Mouse (Mus musculus): ENCODE results near the gene Rassf8. TPM values are rescaled to one million over a fixed set of nuclear protein-coding genes. Genes with fewer than 3 reads are reported as not detected.

The Rassf8 gene
- polyA plus RNA-seq, 1 experiment from 2014 or later: 13.6 TPM

DNA sequence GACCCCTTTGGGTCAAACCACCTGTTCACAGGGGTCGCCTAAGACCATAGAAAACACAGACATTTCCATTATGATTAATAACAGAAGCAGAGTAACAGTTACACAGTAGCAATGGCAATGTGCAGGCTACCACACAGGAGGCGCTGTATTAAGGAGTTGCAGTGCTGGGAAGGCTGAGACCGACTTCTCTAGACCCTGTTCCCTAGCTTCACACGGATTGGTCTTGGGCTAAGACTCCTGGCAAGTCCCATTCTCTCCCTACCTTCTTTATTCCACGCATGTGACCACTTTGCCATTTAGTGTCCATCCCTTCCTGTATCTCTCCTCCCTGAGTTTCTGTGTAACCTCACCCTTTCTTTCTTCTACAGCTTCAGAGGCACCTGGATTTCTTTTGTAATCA is 19.6 kb upstream of the Rassf8 start:
- no peak for ATAC-seq (ENCODE audit: insufficient number of reproducible peaks, low FRiP score, low TSS enrichment, low read depth)
- Histone ChIP-seq H3K27ac (no peak overlapping the region), H3K4me3 (no peak overlapping the region), H3K36me3 (no peaks in the 10 kb centered on the region), H3K4me2 (no peak overlapping the region), H3K27me3 (no peaks in the 10 kb centered on the region), H3K9ac (no peak overlapping the region), H3K9me3 (no peaks in the 10 kb centered on the region), H3K4me1 (peaks cover 2% of the 10 kb centered on the region; the same call in 1 of the 2 replicates)
- WGBS: 51% methylated on average over 5 of the region's 5 CpGs

GRCm38 (mm10) chr6:145732868-145733267 is 13.7 kb upstream of the Rassf8 start:
- Histone ChIP-seq H3K4me1 (peaks cover 32% of the 10 kb centered on the region), H3K4me2 (no peak overlapping the region), H3K27me3 (no peaks in the 10 kb centered on the region), H3K4me3 (no peak overlapping the region), H3K9me3 (no peaks in the 10 kb centered on the region), H3K36me3 (no peaks in the 10 kb centered on the region), H3K9ac (no peak overlapping the region), H3K27ac (no peak overlapping the region)
- WGBS: 45% methylated on average over 5 of the region's 5 CpGs
- no peak for ATAC-seq (ENCODE audit: insufficient number of reproducible peaks, low FRiP score, low TSS enrichment, low read depth)

- Histone ChIP-seq H3K9me3 (no peaks in the 10 kb centered on the region), H3K27ac (no peak overlapping the region), H3K4me1 (peaks cover 36% of the 10 kb centered on the region), H3K4me2 (no peak overlapping the region), H3K4me3 (no peak overlapping the region), H3K36me3 (no peaks in the 10 kb centered on the region), H3K9ac (no peak overlapping the region), H3K27me3 (no peaks in the 10 kb centered on the region)
- 57% methylated on average over 4 of the region's 4 CpGs for WGBS
- ATAC-seq (ENCODE audit: insufficient number of reproducible peaks, low FRiP score, low TSS enrichment, low read depth): no peak
These were observed 13.3 kb upstream of the Rassf8 start for GRCm38 (mm10) chr6:145733276-145733675.

GRCm38 (mm10) chr6:145733911-145734310 is 12.6 kb upstream of the Rassf8 start:
- H3K9ac ChIP-seq: no peak overlapping the region
- no peaks in the 10 kb centered on the region for H3K9me3 ChIP-seq
- ATAC-seq (ENCODE audit: insufficient number of reproducible peaks, low FRiP score, low TSS enrichment, low read depth): no peak
- no peak overlapping the region for H3K4me2 ChIP-seq
- H3K36me3 ChIP-seq: no peaks in the 10 kb centered on the region
- no peaks in the 10 kb centered on the region for H3K27me3 ChIP-seq
- WGBS: 60% methylated on average over 5 of the region's 5 CpGs
- H3K4me3 ChIP-seq: no peak overlapping the region
- peaks cover 36% of the 10 kb centered on the region for H3K4me1 ChIP-seq
- no peak overlapping the region for H3K27ac ChIP-seq

- Histone ChIP-seq H3K4me1 (peaks cover 36% of the 10 kb centered on the region), H3K36me3 (no peaks in the 10 kb centered on the region), H3K27ac (0 out of 2 replicates have a peak overlapping the region, but pooled peaks have one; percentile 27), H3K27me3 (no peaks in the 10 kb centered on the region), H3K9me3 (no peaks in the 10 kb centered on the region), H3K4me3 (no peak overlapping the region), H3K9ac (no peak overlapping the region), H3K4me2 (no peak overlapping the region)
- no peak for ATAC-seq (ENCODE audit: insufficient number of reproducible peaks, low FRiP score, low TSS enrichment, low read depth)
- WGBS: 43% methylated on average over 2 of the region's 2 CpGs
These were observed 10.4 kb upstream of the Rassf8 start for GRCm38 (mm10) chr6:145736099-145736498.

- H3K4me3 ChIP-seq: no peak overlapping the region
- WGBS: 49% methylated on average over 6 of the region's 6 CpGs
- H3K27me3 ChIP-seq: no peaks in the 10 kb centered on the region
- no peaks in the 10 kb centered on the region for H3K9me3 ChIP-seq
- H3K36me3 ChIP-seq: no peaks in the 10 kb centered on the region
- no peak for ATAC-seq (ENCODE audit: insufficient number of reproducible peaks, low FRiP score, low TSS enrichment, low read depth)
- no peak overlapping the region for H3K4me2 ChIP-seq
- no peak overlapping the region for H3K27ac ChIP-seq
- H3K4me1 ChIP-seq: peaks cover 26% of the 10 kb centered on the region; the same call in 1 of the 2 replicates
- H3K9ac ChIP-seq: no peak overlapping the region
These were observed 7.3 kb upstream of the Rassf8 start for GRCm38 (mm10) chr6:145739231-145739630.

- H3K9ac ChIP-seq: no peak overlapping the region
- no peak overlapping the region for H3K4me3 ChIP-seq
- WGBS: 84% methylated on average over 3 of the region's 3 CpGs
- no peak for ATAC-seq (ENCODE audit: insufficient number of reproducible peaks, low FRiP score, low TSS enrichment, low read depth)
- H3K9me3 ChIP-seq: no peaks in the 10 kb centered on the region
- no peak overlapping the region for H3K4me2 ChIP-seq
- peaks cover 20% of the 10 kb centered on the region; the same call in 1 of the 2 replicates for H3K4me1 ChIP-seq
- H3K27ac ChIP-seq: no peak overlapping the region
- no peaks in the 10 kb centered on the region for H3K36me3 ChIP-seq
- no peaks in the 10 kb centered on the region for H3K27me3 ChIP-seq
These were observed 6.5 kb upstream of the Rassf8 start for GRCm38 (mm10) chr6:145740011-145740410.

DNA sequence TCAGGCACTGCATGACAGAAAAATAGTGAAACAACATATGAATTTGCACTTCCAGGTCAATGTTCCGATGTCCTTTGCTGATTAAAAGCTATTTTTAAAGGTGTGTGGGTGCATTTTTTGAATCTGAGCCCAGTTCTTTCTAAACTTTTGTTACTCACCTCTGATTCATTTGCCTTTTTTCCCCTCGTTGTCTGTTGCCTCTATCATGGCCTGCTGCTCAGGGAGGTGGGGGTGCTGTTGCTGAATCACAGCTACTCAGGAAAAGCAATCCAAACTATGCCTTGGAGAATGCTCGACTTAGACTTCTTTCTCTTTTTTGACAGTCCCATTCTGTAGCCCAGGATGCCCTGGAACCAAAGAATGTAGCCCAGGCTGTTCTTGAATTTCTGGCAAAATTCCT is 1.3 kb upstream of the Rassf8 start:
- H3K4me3 ChIP-seq: no peak overlapping the region
- 0 out of 2 replicates have a peak overlapping the region, but pooled peaks have one; percentile 30 for H3K27ac ChIP-seq
- ATAC-seq (ENCODE audit: insufficient number of reproducible peaks, low FRiP score, low TSS enrichment, low read depth): no peak
- H3K9me3 ChIP-seq: no peaks in the 10 kb centered on the region
- 37% methylated on average over 3 of the region's 3 CpGs for WGBS
- no peaks in the 10 kb centered on the region; the same call in 1 of the 2 replicates for H3K36me3 ChIP-seq
- H3K4me2 ChIP-seq: no peak overlapping the region
- no peak overlapping the region for H3K9ac ChIP-seq
- H3K4me1 ChIP-seq: peaks cover 16% of the 10 kb centered on the region
- H3K27me3 ChIP-seq: no peaks in the 10 kb centered on the region

DNA sequence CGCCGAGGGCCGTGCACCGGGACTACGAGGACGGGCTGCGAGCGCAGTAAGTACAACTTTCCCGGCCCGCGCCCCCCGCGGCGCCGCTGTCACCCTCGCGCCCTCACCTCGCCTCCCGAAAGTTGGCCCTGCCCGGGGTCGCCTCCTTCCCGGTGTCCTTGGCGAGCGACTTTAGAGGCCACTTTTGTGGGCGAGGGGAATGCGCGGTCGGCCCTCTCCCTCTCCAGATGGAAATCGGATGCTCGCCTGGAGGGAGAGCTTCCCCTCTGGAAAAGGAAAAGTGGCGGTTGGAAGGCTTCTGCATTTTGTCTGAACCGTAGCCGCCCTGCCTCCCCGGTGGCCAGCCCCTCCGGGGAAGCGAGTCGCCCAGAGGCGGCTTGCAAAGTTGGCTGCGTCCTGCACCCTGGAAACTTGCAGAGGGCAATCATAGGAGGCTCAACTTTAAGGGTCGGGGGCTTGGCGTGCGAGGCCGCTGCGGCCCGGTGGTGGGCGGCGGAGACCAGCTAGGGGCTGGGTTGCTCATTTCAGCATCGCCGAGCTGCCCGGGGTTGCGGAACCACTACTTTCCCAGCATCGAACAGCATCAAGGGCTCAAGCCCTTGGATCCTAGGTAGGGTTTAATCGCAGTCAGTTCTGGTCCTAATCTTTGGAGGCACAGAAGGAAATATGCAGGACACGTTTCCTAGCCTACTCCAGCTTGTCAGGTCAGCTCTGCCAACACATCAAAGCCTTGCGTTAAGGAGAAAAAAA is 548 bp downstream of the Rassf8 start:
- WGBS: under 1% methylated on average over 55 of the region's 55 CpGs
- no peak for ATAC-seq (ENCODE audit: insufficient number of reproducible peaks, low FRiP score, low TSS enrichment, low read depth)

DNA sequence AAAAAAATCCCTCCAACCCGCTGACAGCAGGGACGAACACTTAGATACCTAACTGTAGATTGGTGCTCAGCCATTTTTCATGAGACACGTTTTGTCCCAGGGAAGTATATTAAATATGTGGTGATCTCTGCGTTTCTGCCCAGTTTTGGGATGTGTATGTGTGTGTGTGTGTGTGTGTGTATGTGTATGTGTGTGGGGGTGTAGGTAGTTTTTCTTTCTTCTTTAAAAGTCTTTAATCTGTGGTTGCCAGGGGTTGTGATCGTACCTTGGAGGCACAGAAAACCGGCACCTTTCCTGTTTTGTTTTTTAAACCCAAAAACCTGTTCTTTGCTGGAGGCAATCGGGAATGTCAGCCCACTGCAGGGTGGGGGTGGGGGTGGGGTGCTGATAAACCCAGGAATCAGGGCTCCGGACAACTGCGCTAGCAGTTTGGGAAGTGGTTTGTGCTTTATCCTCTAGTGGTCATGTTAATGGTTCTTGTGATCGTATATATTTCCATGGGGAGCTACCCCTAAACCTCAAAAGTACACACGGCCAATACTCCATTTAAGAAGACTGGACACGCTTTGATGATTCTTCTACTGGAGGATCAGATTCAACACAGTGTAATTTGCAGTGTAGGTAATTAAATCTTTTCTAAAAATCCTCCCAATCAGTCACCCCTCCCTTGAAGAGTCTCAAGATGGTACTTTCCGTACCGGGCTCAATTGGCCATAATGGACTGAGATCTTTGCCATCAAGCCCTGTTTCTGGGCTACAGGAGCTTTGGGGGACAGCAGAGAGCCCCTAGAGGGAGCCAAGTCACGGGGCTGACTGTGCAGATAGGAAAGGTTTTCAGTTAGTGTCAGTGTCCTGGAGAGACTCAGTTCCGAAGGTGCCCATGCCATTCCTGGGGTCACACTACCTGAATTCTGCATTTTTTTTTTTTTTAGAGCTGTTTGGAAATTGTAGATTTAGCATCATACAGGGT is 1.4 kb downstream of the Rassf8 start:
- Histone ChIP-seq H3K4me1 (peaks cover 22% of the 10 kb centered on the region), H3K27me3 (no peaks in the 10 kb centered on the region), H3K4me2 (peak overlapping the region; percentile 76), H3K9me3 (no peaks in the 10 kb centered on the region), H3K27ac (peak overlapping the region; percentile 95), H3K36me3 (peaks cover 10% of the 10 kb centered on the region), H3K9ac (peak overlapping the region; percentile 87), H3K4me3 (peak overlapping the region; percentile 74)
- WGBS: 8% methylated on average over 16 of the region's 16 CpGs
- ATAC-seq (ENCODE audit: insufficient number of reproducible peaks, low FRiP score, low TSS enrichment, low read depth): no peak

More for the DNA sequence above, 548 bp downstream of the Rassf8 start:
- peak overlapping the region; percentile 76 for H3K4me2 ChIP-seq
- H3K27ac ChIP-seq: peak overlapping the region; percentile 95
- peak overlapping the region; percentile 74 for H3K4me3 ChIP-seq
- H3K9ac ChIP-seq: peak overlapping the region; percentile 87
- H3K36me3 ChIP-seq: peaks cover 7% of the 10 kb centered on the region
- H3K4me1 ChIP-seq: peaks cover 16% of the 10 kb centered on the region
- H3K27me3 ChIP-seq: no peaks in the 10 kb centered on the region
- H3K9me3 ChIP-seq: no peaks in the 10 kb centered on the region

GRCm38 (mm10) chr6:145750394-145750793 is 3.8 kb downstream of the Rassf8 start:
- Histone ChIP-seq H3K9ac (no peak overlapping the region), H3K27ac (no peak overlapping the region), H3K9me3 (no peaks in the 10 kb centered on the region), H3K4me3 (no peak overlapping the region), H3K4me1 (peaks cover 26% of the 10 kb centered on the region), H3K36me3 (peaks cover 10% of the 10 kb centered on the region), H3K27me3 (no peaks in the 10 kb centered on the region), H3K4me2 (no peak overlapping the region)
- no peak for ATAC-seq (ENCODE audit: insufficient number of reproducible peaks, low FRiP score, low TSS enrichment, low read depth)
- WGBS: 69% methylated on average over 3 of the region's 3 CpGs

DNA sequence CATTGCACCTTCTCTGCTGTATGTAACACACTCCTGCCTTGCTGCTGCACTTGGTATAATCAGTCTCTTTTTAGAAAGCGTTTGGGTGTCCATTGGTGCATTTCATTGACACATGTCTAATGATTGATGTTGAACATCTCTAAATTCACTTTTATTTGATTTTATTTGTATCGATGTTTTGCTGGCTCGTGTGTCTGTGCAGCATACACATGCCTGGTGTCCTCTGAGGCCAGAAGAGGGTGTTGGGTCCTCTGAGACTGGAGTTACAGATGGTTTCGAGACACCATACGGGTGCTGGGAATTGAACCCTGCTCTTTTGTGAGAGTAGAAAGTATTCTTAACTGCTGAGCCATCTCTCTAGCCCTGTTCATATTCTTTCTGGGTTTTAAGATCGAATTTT is 6.7 kb downstream of the Rassf8 start:
- H3K4me2 ChIP-seq: no peak overlapping the region
- H3K9me3 ChIP-seq: no peaks in the 10 kb centered on the region
- no peak overlapping the region for H3K27ac ChIP-seq
- no peak overlapping the region for H3K9ac ChIP-seq
- H3K36me3 ChIP-seq: peaks cover 10% of the 10 kb centered on the region
- peaks cover 36% of the 10 kb centered on the region for H3K4me1 ChIP-seq
- ATAC-seq (ENCODE audit: insufficient number of reproducible peaks, low FRiP score, low TSS enrichment, low read depth): no peak
- H3K27me3 ChIP-seq: no peaks in the 10 kb centered on the region
- 85% methylated on average over 6 of the region's 6 CpGs for WGBS
- no peak overlapping the region for H3K4me3 ChIP-seq

Data from limb, embryonic 15.5 days (tissue).